Mouse (Mus musculus) ES-E14 (cell line): ENCODE results near the gene Zfp239. TPM values are rescaled to one million over a fixed set of nuclear protein-coding genes. Genes with fewer than 3 reads are reported as not detected.

Experiments
- DNase-seq: peaks from one replicate; pipeline ENCODE4 v3.0.0-alpha.2; 2013; ENCODE audit warnings: low read depth, low spot score
- H3K27ac ChIP-seq: 2 replicates; pipeline ENCODE4 v1.5.1; 2012; ENCODE audit warnings: low read depth, mild to moderate bottlenecking, low read length, moderate library complexity, mixed read lengths; ENCODE audit not compliant: poor library complexity, insufficient read depth, severe bottlenecking
- H3K36me3 ChIP-seq: 2 replicates; pipeline ENCODE4 v1.6.1; 2012; ENCODE audit warnings: mild to moderate bottlenecking, low read length, moderate library complexity, mixed read lengths; ENCODE audit not compliant: control insufficient read depth, poor library complexity, insufficient read depth, severe bottlenecking
- H3K4me1 ChIP-seq, 2 experiments: fragments of 150-350 bp in 1 of 2; sonication (generic) in 1 of 2; 2 replicates each; pipeline ENCODE4 v1.6.1; 2012; ENCODE audit warnings: low read length in 2 of 2, mild to moderate bottlenecking in 1 of 2, mixed read lengths in 1 of 2; ENCODE audit not compliant: control insufficient read depth in 2 of 2, insufficient read depth in 2 of 2, poor library complexity in 1 of 2
- H3K4me3 ChIP-seq, 2 experiments: fragments of 150-350 bp in 1 of 2; sonication (generic) in 1 of 2; 2 replicates each; pipeline ENCODE4 v1.5.1; 2012; ENCODE audit warnings: low read length in 2 of 2, low read depth in 1 of 2, mild to moderate bottlenecking in 1 of 2, mixed read lengths in 1 of 2; ENCODE audit not compliant: insufficient read depth in 1 of 2, poor library complexity in 1 of 2, severe bottlenecking in 1 of 2
- H3K9ac ChIP-seq: 2 replicates; pipeline ENCODE4 v1.6.1; 2012; ENCODE audit warnings: low read depth, mild to moderate bottlenecking, low read length, mixed read lengths; ENCODE audit not compliant: poor library complexity, insufficient read depth, severe bottlenecking
- H3K9me3 ChIP-seq: fragments of 150-350 bp; sonication (generic); 2 replicates; pipeline ENCODE4 v1.6.1; 2012; ENCODE audit warnings: low read depth, mild to moderate bottlenecking, low read length; ENCODE audit not compliant: control insufficient read depth, insufficient read depth
- CHD2 ChIP-seq: IDR thresholded peaks from 2 replicates; pipeline ENCODE4 v1.6.1; 2014; ENCODE audit warnings: mild to moderate bottlenecking, low read depth, low read length, inconsistent platforms
- HCFC1 ChIP-seq: IDR thresholded peaks from 2 replicates; pipeline ENCODE4 v1.6.1; 2012; ENCODE audit warnings: low read length, inconsistent platforms, borderline replicate concordance; ENCODE audit not compliant: insufficient read depth
- MAFK ChIP-seq: IDR thresholded peaks from 2 replicates; pipeline ENCODE4 v1.6.1; 2014; ENCODE audit warnings: mild to moderate bottlenecking, low read depth, low read length, inconsistent platforms; ENCODE audit not compliant: insufficient read depth
- ZC3H11A ChIP-seq: IDR thresholded peaks from 2 replicates; pipeline ENCODE4 v1.6.1; 2012; ENCODE audit warnings: low read depth, mild to moderate bottlenecking, inconsistent platforms, low read length, borderline replicate concordance
- ZNF384 ChIP-seq: IDR thresholded peaks from 2 replicates; pipeline ENCODE4 v1.6.1; 2012; ENCODE audit warnings: low read depth, low read length, inconsistent platforms
- in situ Hi-C, 2 experiments: fragments of 600-800 bp; cut with MboI; formaldehyde crosslinking; loops; one replicate each; pipeline ENCODE4 v1.15.1; 2025; ENCODE audit warnings: low sequenced_read_pairs in 2 of 2, inconsistent platforms in 1 of 2; ENCODE audit not compliant: unreplicated experiment in 2 of 2
- total RNA-seq: library from RNA; depleted of rRNA; stranded (reverse); fragments of 300-350 nt; gene quantifications from 2 replicates; pipeline ENCODE4 v1.2.3, GENCODE M21; 2012; rRNA removed

Gene Zfp239
- total RNA-seq, 1 experiment: 10.2 TPM

GRCm38 (mm10) chr6:117920659-117921640 is 59.0 kb downstream of the Zfp239 start:
- no peak overlapping the region for H3K27ac ChIP-seq
- peak overlapping the region in 1 of 2 experiments; percentile 10; a peak in 1 of 4 replicates for H3K4me3 ChIP-seq
- DNase-seq: no peak
- H3K9me3 ChIP-seq: no peaks in the 10 kb centered on the region
- TF ChIP-seq MAFK: no peak
- no peak for TF ChIP-seq HCFC1
- no peak for TF ChIP-seq ZC3H11A
- TF ChIP-seq CHD2: no peak
- TF ChIP-seq ZNF384: no peak
- peaks cover 31% of the 10 kb centered on the region for H3K36me3 ChIP-seq
- in situ Hi-C loops: no loop called here
- H3K9ac ChIP-seq: no peak overlapping the region; the same call in 1 of the 2 replicates
- peaks cover 2 to 5% of the 10 kb centered on the region in 2 experiments; a peak in 1 of 4 replicates for H3K4me1 ChIP-seq

GRCm38 (mm10) chr6:117922041-117922440 is 60.1 kb downstream of the Zfp239 start:
- DNase-seq: no peak
- Histone ChIP-seq H3K36me3 (peaks cover 34% of the 10 kb centered on the region), H3K4me3 (peak overlapping the region in 1 of 2 experiments; percentile 8; a peak in 1 of 4 replicates), H3K27ac (no peak overlapping the region), H3K9ac (no peak overlapping the region; the same call in 1 of the 2 replicates), H3K9me3 (no peaks in the 10 kb centered on the region), H3K4me1 (peaks cover 2 to 5% of the 10 kb centered on the region in 2 experiments; a peak in 1 of 4 replicates)
- in situ Hi-C loops: no loop called here
- TF ChIP-seq MAFK: no peak
- TF ChIP-seq ZNF384: no peak
- no peak for TF ChIP-seq HCFC1
- no peak for TF ChIP-seq CHD2
- TF ChIP-seq ZC3H11A: no peak

Other genes with a start within 250 kb of the Zfp239 start
- gene Zfp637, start 20.9 kb upstream of the Zfp239 start, total RNA-seq: 7.8 and 14.3 TPM in 2 replicates
- 450 and 669 TPM in 2 replicates for gene Hnrnpf, start 38.2 kb downstream of the Zfp239 start, total RNA-seq
- 0.98 and 1.2 TPM in 2 replicates for gene Fxyd4, start 75.6 kb downstream of the Zfp239 start, total RNA-seq
- 0.94 and 1.3 TPM in 2 replicates for gene Rasgef1a, start 149.3 kb downstream of the Zfp239 start, total RNA-seq